In the genomic region with DNA sequence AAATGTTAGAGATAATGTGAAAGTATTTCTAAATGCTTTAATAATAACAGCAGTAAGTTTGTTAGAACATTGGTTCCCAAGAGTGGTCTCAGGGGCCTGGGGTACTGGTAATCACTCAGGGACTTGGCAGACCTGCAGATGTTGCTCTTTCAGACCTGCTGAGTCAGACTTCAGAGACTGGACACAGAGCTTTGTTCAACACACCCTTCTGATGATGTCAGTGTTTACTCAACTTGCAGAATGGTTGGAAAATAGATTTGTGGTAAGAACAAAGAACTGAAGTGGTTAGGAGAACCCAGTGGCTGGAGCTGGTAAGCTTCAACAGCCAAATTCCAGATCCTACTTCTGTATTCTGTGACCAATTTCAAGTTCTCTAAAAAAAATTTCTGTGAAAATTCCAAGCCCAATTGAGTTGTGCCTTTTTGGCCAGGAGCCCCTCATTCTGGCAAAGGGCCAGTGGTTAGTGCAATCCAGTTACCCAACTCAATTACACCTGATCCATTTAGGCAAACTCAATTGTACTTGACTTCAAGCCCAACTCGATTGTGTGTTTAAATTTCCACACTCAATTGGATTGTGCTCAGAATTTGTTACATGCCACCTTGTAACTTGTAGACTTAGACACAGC, we compare ENCODE assay signal across 13 mouse cellular contexts.
DNase-seq lines count a peak whose midpoint lies in the region; ATAC-seq and TF ChIP-seq lines count a peak whose summit lies in the region.
"Had no signal": no experiment of that assay in that cellular context is flagged by ENCODE, and none has a peak within 500 bp of the region (broad histone marks: within the 10 kb centered on the region; RNA-seq: fewer than 3 reads in every experiment).

No protein-coding gene starts in this region.

- TF ChIP-seq CTCF in layer of hippocampus, adult 2 months (conservative IDR thresholded peaks at IDR 0.05) = no peak

- no peak overlapping the region for H3K27ac ChIP-seq in layer of hippocampus, adult 2 months
- H3K27ac ChIP-seq: forebrain, embryonic 12.5 days; hindbrain, embryonic 10.5 days; kidney, postnatal 0 days; midbrain, embryonic 10.5 days; neural tube, embryonic 15.5 days had no signal

- peak; percentile 82 for ATAC-seq in megakaryocyte progenitor cell, adult 5-6 weeks (replicated peaks; ENCODE audit: poor library complexity)

- intact Hi-C loops in heart, postnatal 10 days (cut with DNase I) = no loop called here

- no peak overlapping the region for H3K4me3 ChIP-seq in layer of hippocampus, adult 2 months
- H3K4me3 ChIP-seq: forebrain, embryonic 12.5 days; hindbrain, embryonic 10.5 days; midbrain, embryonic 10.5 days; neural tube, embryonic 15.5 days had no signal

- peak; percentile 20 for DNase-seq in adrenal gland, adult 2 months
- DNase-seq in adrenal gland, postnatal 4 days (ENCODE audit: low spot score in 2 of 2) = no peak
- DNase-seq in layer of hippocampus, postnatal 14 days (ENCODE audit: low spot score in 2 of 2) = peak; percentile 3 to 8
- DNase-seq in layer of hippocampus, adult 2 months (ENCODE audit: low spot score in 2 of 2) = no peak
- peak; percentile 7 for DNase-seq in heart, postnatal 10 days
- no peak for DNase-seq in cerebellum, postnatal 36 days
- DNase-seq in urinary bladder, postnatal 14 days (ENCODE audit: low spot score) = no peak

Comparison
In these comparisons a context has a peak if more than half of its experiments do, and no peak if none do; other contexts are left out.
1. DNase-seq: peak in adrenal gland, adult 2 months (single experiment), layer of hippocampus, postnatal 14 days (2 of 2) and heart, postnatal 10 days (2 of 2); none in adrenal gland, postnatal 4 days (0 of 2), layer of hippocampus, adult 2 months (0 of 2), cerebellum, postnatal 36 days (0 of 2) and urinary bladder, postnatal 14 days (single experiment).